12 mouse cellular contexts compared by ENCODE assay signal in the genomic region with DNA sequence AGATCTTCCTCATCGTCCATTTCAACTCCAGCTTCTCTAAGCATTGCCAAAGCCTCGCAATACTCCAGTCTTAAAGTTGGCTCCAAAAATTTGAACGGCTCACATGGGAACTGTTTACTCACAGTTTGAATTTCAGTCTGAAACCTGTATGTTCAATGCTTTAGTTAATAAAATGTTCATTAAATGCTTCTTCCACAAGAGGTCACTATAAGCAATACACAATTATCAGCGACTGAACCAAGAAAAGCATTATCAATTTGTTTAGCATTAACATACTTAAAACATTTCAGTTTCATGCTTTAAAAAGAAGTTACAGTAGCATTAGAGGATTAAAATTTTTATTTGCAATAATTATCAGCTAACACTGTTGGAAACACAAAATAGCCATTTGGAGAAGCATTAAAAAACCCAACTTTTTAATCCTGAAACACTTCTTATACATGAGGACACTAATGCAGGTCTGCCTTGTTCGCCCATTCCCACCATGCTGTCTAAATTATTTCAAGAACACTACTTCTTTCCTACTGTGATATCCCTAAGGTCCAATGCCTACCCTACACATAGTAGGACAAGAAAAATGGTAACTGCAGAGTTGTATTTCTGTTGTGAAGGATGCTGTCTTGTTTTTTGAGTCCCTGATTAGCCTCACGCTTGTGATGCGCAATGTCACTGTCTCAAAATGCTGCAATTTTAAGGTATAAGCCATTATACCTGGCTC. TPM values are rescaled to one million over a fixed set of nuclear protein-coding genes. Genes with fewer than 3 reads are reported as not detected.
DNase-seq lines count a peak whose midpoint lies in the region; ATAC-seq lines count a peak whose summit lies in the region.
"Had no signal": no experiment of that assay in that cellular context is flagged by ENCODE, and none has a peak within 500 bp of the region (broad histone marks: within the 10 kb centered on the region; RNA-seq: fewer than 3 reads in every experiment).

No protein-coding gene starts in this region.

- 86% methylated on average over 7 of the region's 7 CpGs for WGBS in hindbrain, embryonic 11.5 days
- 85% methylated on average over 7 of the region's 7 CpGs for WGBS in hindbrain, embryonic 10.5 days
- 83% methylated on average over 7 of the region's 7 CpGs for WGBS in midbrain, embryonic 11.5 days
- WGBS in midbrain, embryonic 15.5 days = 76% methylated on average over 7 of the region's 7 CpGs

- no peaks in the 10 kb centered on the region for H3K9me3 ChIP-seq in hindbrain, embryonic 11.5 days (ENCODE audit: control insufficient read depth, low read length)
- H3K9me3 ChIP-seq in hindbrain, embryonic 10.5 days = no peaks in the 10 kb centered on the region
- H3K9me3 ChIP-seq in midbrain, embryonic 11.5 days (ENCODE audit: control insufficient read depth, low read length) = no peaks in the 10 kb centered on the region
- no peaks in the 10 kb centered on the region for H3K9me3 ChIP-seq in midbrain, embryonic 15.5 days
- H3K9me3 ChIP-seq: embryonic facial prominence, embryonic 13.5 days; neural tube, embryonic 15.5 days had no signal

- H3K4me1 ChIP-seq in hindbrain, embryonic 11.5 days (replicated peaks; ENCODE audit: control insufficient read depth, insufficient read depth, low read length) = no peaks in the 10 kb centered on the region
- H3K4me1 ChIP-seq in hindbrain, embryonic 10.5 days (replicated peaks) = no peaks in the 10 kb centered on the region
- 0 out of 2 replicates have a peak, but pooled peaks cover 2% of the 10 kb centered on the region for H3K4me1 ChIP-seq in midbrain, embryonic 11.5 days (ENCODE audit: control insufficient read depth, insufficient read depth, low read length)
- H3K4me1 ChIP-seq in midbrain, embryonic 15.5 days = no peaks in the 10 kb centered on the region
- H3K4me1 ChIP-seq: embryonic facial prominence, embryonic 13.5 days; neural tube, embryonic 15.5 days had no signal

- H3K27ac ChIP-seq in hindbrain, embryonic 11.5 days (ENCODE audit: low read depth, low read length) = no peak overlapping the region
- no peak overlapping the region for H3K27ac ChIP-seq in hindbrain, embryonic 10.5 days
- no peak overlapping the region for H3K27ac ChIP-seq in midbrain, embryonic 11.5 days (ENCODE audit: low read depth, low read length)
- no peak overlapping the region for H3K27ac ChIP-seq in midbrain, embryonic 15.5 days
- H3K27ac ChIP-seq: embryonic facial prominence, embryonic 13.5 days; macrophage; neural tube, embryonic 15.5 days had no signal

- H3K27me3 ChIP-seq in hindbrain, embryonic 11.5 days (ENCODE audit: control insufficient read depth, insufficient read depth, low read length) = no peaks in the 10 kb centered on the region
- H3K27me3 ChIP-seq in hindbrain, embryonic 10.5 days (ENCODE audit: insufficient read depth, poor library complexity, severe bottlenecking) = no peaks in the 10 kb centered on the region
- no peaks in the 10 kb centered on the region for H3K27me3 ChIP-seq in midbrain, embryonic 11.5 days (ENCODE audit: control insufficient read depth, insufficient read depth, low read length)
- H3K27me3 ChIP-seq in midbrain, embryonic 15.5 days (replicated peaks) = no peaks in the 10 kb centered on the region
- H3K27me3 ChIP-seq: embryonic facial prominence, embryonic 13.5 days; neural tube, embryonic 15.5 days had no signal

- H3K4me2 ChIP-seq in hindbrain, embryonic 11.5 days (replicated peaks; ENCODE audit: low read depth, low read length) = no peak overlapping the region
- no peak overlapping the region for H3K4me2 ChIP-seq in midbrain, embryonic 11.5 days
- no peak overlapping the region for H3K4me2 ChIP-seq in midbrain, embryonic 15.5 days
- H3K4me2 ChIP-seq: embryonic facial prominence, embryonic 13.5 days; neural tube, embryonic 15.5 days had no signal

- no peak overlapping the region for H3K4me3 ChIP-seq in hindbrain, embryonic 11.5 days (ENCODE audit: low read depth, low read length)
- H3K4me3 ChIP-seq in hindbrain, embryonic 10.5 days = no peak overlapping the region
- no peak overlapping the region for H3K4me3 ChIP-seq in midbrain, embryonic 11.5 days (ENCODE audit: low read depth, low read length)
- no peak overlapping the region for H3K4me3 ChIP-seq in midbrain, embryonic 15.5 days
- H3K4me3 ChIP-seq: embryonic facial prominence, embryonic 13.5 days; neural tube, embryonic 15.5 days had no signal

- no peak for DNase-seq in hindbrain, embryonic 11.5 days (ENCODE audit: low spot score)
- no peak for DNase-seq in hindbrain, embryonic 10.5 days (ENCODE audit: low spot score)
- no peak for DNase-seq in midbrain, embryonic 11.5 days (ENCODE audit: low spot score, missing footprints)
- DNase-seq in adipocyte (ENCODE audit: low spot score) = peak; percentile 19
- peak; percentile 56 for DNase-seq in retina, postnatal 1 day
- DNase-seq in thymus, postnatal 14 days = no peak
- DNase-seq: layer of hippocampus, postnatal 36 days had no signal

- ATAC-seq in hindbrain, embryonic 11.5 days (ENCODE audit: low FRiP score) = peak; percentile 25; the same call in 1 of the 2 replicates
- ATAC-seq in midbrain, embryonic 11.5 days (ENCODE audit: low FRiP score) = peak; percentile 41; the same call in 1 of the 2 replicates
- no peak; the same call in 1 of the 2 replicates for ATAC-seq in midbrain, embryonic 15.5 days (replicated peaks)
- no peak for ATAC-seq in erythroid progenitor cell, adult 5-6 weeks (replicated peaks; ENCODE audit: low FRiP score, poor library complexity, severe bottlenecking)

- H3K9ac ChIP-seq in hindbrain, embryonic 11.5 days (ENCODE audit: low read depth, low read length) = no peak overlapping the region
- H3K9ac ChIP-seq in midbrain, embryonic 11.5 days (ENCODE audit: low read length) = no peak overlapping the region
- H3K9ac ChIP-seq in midbrain, embryonic 15.5 days = no peak overlapping the region
- H3K9ac ChIP-seq: embryonic facial prominence, embryonic 13.5 days; neural tube, embryonic 15.5 days had no signal

- no peaks in the 10 kb centered on the region; the same call in 1 of the 2 replicates for H3K36me3 ChIP-seq in hindbrain, embryonic 11.5 days (ENCODE audit: control insufficient read depth, insufficient read depth, low read length)
- peaks cover 73% of the 10 kb centered on the region for H3K36me3 ChIP-seq in hindbrain, embryonic 10.5 days
- no peaks in the 10 kb centered on the region; the same call in 1 of the 2 replicates for H3K36me3 ChIP-seq in midbrain, embryonic 11.5 days (ENCODE audit: control insufficient read depth, insufficient read depth, low read length)
- H3K36me3 ChIP-seq in midbrain, embryonic 15.5 days (replicated peaks) = 0 out of 2 replicates have a peak, but pooled peaks cover 5% of the 10 kb centered on the region

RNA-seq across cellular contexts. Expression of a gene that starts 12.8 kb away (rescaled TPM):
- 257 and 285 TPM in 2 replicates for polyA plus RNA-seq in hindbrain, embryonic 11.5 days (2014; fragmentation: Nextera tagmentation; extraction: Ambion mirVana)
- polyA plus RNA-seq in hindbrain, embryonic 10.5 days (2016; fragmentation: Nextera tagmentation; extraction: Ambion mirVana) = 267 and 350 TPM in 2 replicates
- 315 and 320 TPM in 2 replicates for polyA plus RNA-seq in midbrain, embryonic 11.5 days (2014; fragmentation: Nextera tagmentation; extraction: Ambion mirVana)
- polyA plus RNA-seq in midbrain, embryonic 15.5 days (2015; fragmentation: Nextera tagmentation; extraction: Ambion mirVana) = 52.6 and 59.2 TPM in 2 replicates
- 169 and 205 TPM in 2 replicates for total RNA-seq in erythroid progenitor cell, adult 5-6 weeks (2015; ENCODE audit: low replicate concordance)
- 222 and 247 TPM in 2 replicates for total RNA-seq in erythroid progenitor cell, adult 5-6 weeks (2017; ENCODE audit: low replicate concordance)

RNA-seq across cellular contexts. Expression of a gene that starts 44.2 kb away (rescaled TPM):
- 0.14 and 0.20 TPM in 2 replicates for polyA plus RNA-seq in hindbrain, embryonic 11.5 days (2014; fragmentation: Nextera tagmentation; extraction: Ambion mirVana)
- polyA plus RNA-seq in hindbrain, embryonic 10.5 days (2016; fragmentation: Nextera tagmentation; extraction: Ambion mirVana) = 0.05 and 0.11 TPM in 2 replicates
- polyA plus RNA-seq in midbrain, embryonic 11.5 days (2014; fragmentation: Nextera tagmentation; extraction: Ambion mirVana) = 0.40 TPM in 1 of 2 replicates, not detected in the other
- 0.10 and 0.20 TPM in 2 replicates for polyA plus RNA-seq in midbrain, embryonic 15.5 days (2015; fragmentation: Nextera tagmentation; extraction: Ambion mirVana)
- total RNA-seq in erythroid progenitor cell, adult 5-6 weeks (2015; ENCODE audit: low replicate concordance) = 0.36 TPM in 1 of 2 replicates, not detected in the other
- total RNA-seq in erythroid progenitor cell, adult 5-6 weeks (2017; ENCODE audit: low replicate concordance) = 0.26 TPM in 1 of 2 replicates, not detected in the other
- polyA plus RNA-seq: macrophage had no signal

RNA-seq across cellular contexts. Expression of a gene that starts 44.9 kb away (rescaled TPM):
- polyA plus RNA-seq in hindbrain, embryonic 11.5 days (2014; fragmentation: Nextera tagmentation; extraction: Ambion mirVana) = 151 and 159 TPM in 2 replicates
- 200 and 214 TPM in 2 replicates for polyA plus RNA-seq in hindbrain, embryonic 10.5 days (2016; fragmentation: Nextera tagmentation; extraction: Ambion mirVana)
- 126 and 148 TPM in 2 replicates for polyA plus RNA-seq in midbrain, embryonic 11.5 days (2014; fragmentation: Nextera tagmentation; extraction: Ambion mirVana)
- 105 and 106 TPM in 2 replicates for polyA plus RNA-seq in midbrain, embryonic 15.5 days (2015; fragmentation: Nextera tagmentation; extraction: Ambion mirVana)
- 25.2 and 66.7 TPM in 2 replicates for total RNA-seq in erythroid progenitor cell, adult 5-6 weeks (2015; ENCODE audit: low replicate concordance)
- 42.2 and 45.6 TPM in 2 replicates for total RNA-seq in erythroid progenitor cell, adult 5-6 weeks (2017; ENCODE audit: low replicate concordance)

Comparison
In these comparisons a context has a peak if more than half of its experiments do, and no peak if none do; other contexts are left out.
1. ATAC-seq: peak in hindbrain, embryonic 11.5 days (single experiment) and midbrain, embryonic 11.5 days (single experiment); none in midbrain, embryonic 15.5 days (single experiment) and erythroid progenitor cell, adult 5-6 weeks (single experiment).
2. DNase-seq: peak in adipocyte (single experiment) and retina, postnatal 1 day (single experiment); none in hindbrain, embryonic 11.5 days (single experiment), hindbrain, embryonic 10.5 days (single experiment), midbrain, embryonic 11.5 days (single experiment) and thymus, postnatal 14 days (single experiment).